Mouse (Mus musculus): ENCODE measurements around the gene H3f3b.

GRCm38 (mm10) chr11:116024356-116024808 lies 3.4 kb downstream of the H3f3b start:
- TF ChIP-seq GATA1 (IDR thresholded peaks at IDR 0.05; ENCODE audit: borderline replicate concordance, low read length) (no peak), FLI1 (IDR thresholded peaks at IDR 0.05; ENCODE audit: low read length) (no peak)
